Mouse (Mus musculus): ENCODE data around the gene Ptpn18. TPM values are rescaled to one million over a fixed set of nuclear protein-coding genes. Genes with fewer than 3 reads are reported as not detected.

The Ptpn18 gene
- 150 and 758 TPM in 2 replicates for polyA plus RNA-seq (2012; rRNA removed; ENCODE audit: low replicate concordance)

GRCm38 (mm10) chr1:34459284-34460060 lies at the start of gene Ptpn18:
Gene Ptpn18 (plus strand): TSS chr1:34459762.

GRCm38 (mm10) chr1:34439215-34439960 lies 20.2 kb upstream of the Ptpn18 start, which contains the start of the genes Ccdc115 and Imp4:
Gene Ccdc115 (minus strand): TSS chr1:34439672.
Gene Imp4 (plus strand): TSS chr1:34439851.

Other genes starting within 250 kb of the Ptpn18 start
- gene Ccdc115, start 20.1 kb upstream of the Ptpn18 start, polyA plus RNA-seq (2012; rRNA removed; ENCODE audit: low replicate concordance): 18.3 and 22.9 TPM in 2 replicates
- gene Imp4, start 19.9 kb upstream of the Ptpn18 start, polyA plus RNA-seq (2012; rRNA removed; ENCODE audit: low replicate concordance): 39.4 and 40.9 TPM in 2 replicates
- 0.09 TPM in 1 of 2 replicates, not detected in the other for gene Prss39, start 38.6 kb downstream of the Ptpn18 start, polyA plus RNA-seq (2012; rRNA removed; ENCODE audit: low replicate concordance)
- not detected in 2 replicates for gene Cfc1, start 75.9 kb downstream of the Ptpn18 start, polyA plus RNA-seq (2012; rRNA removed; ENCODE audit: low replicate concordance)
- gene Prss40, start 101.2 kb downstream of the Ptpn18 start, polyA plus RNA-seq (2012; rRNA removed; ENCODE audit: low replicate concordance): not detected in 2 replicates
- gene Amer3, start 119.9 kb downstream of the Ptpn18 start, polyA plus RNA-seq (2012; rRNA removed; ENCODE audit: low replicate concordance): not detected in 2 replicates